Mouse (Mus musculus) thymus, adult 2 months (tissue): ENCODE measurements at regions not wholly inside any gene's neighbourhood (a gene's known extent, or its start where the extent isn't known, plus 50 kb on each side); places are given as distances from the start of the nearest gene placed in this dataset.

Experiments
- DNase-seq: peaks from one replicate; pipeline ENCODE4 v3.0.0; 2021
- H3K27ac ChIP-seq: fragments of 200-500 bp; 2 replicates; pipeline ENCODE4 v1.5.1; 2012; ENCODE audit warnings: low read length, control low read depth; ENCODE audit not compliant: control insufficient read depth, insufficient read depth
- H3K27me3 ChIP-seq: fragments of 200-500 bp; 2 replicates; pipeline ENCODE4 v1.6.1; 2012; ENCODE audit warnings: mild to moderate bottlenecking, low read length, moderate library complexity, mixed read lengths; ENCODE audit not compliant: control insufficient read depth, insufficient read depth
- H3K36me3 ChIP-seq: fragments of 200-500 bp; 2 replicates; pipeline ENCODE4 v1.6.1; 2012; ENCODE audit warnings: mild to moderate bottlenecking, low read length, moderate library complexity; ENCODE audit not compliant: control insufficient read depth, insufficient read depth
- H3K4me1 ChIP-seq: fragments of 200-500 bp; replicated peaks from 2 replicates; pipeline ENCODE4 v1.6.1; 2012; ENCODE audit warnings: low read length; ENCODE audit not compliant: control insufficient read depth, insufficient read depth
- H3K4me3 ChIP-seq: fragments of 200-500 bp; 2 replicates; pipeline ENCODE4 v1.5.1; 2012; ENCODE audit warnings: mild to moderate bottlenecking, low read length, control low read depth, moderate library complexity; ENCODE audit not compliant: control insufficient read depth, insufficient read depth
- CTCF ChIP-seq: fragments of 200-500 bp; IDR thresholded peaks from 2 replicates; pipeline ENCODE4 v1.5.1; 2012; ENCODE audit warnings: mild to moderate bottlenecking, control low read depth, low read length, moderate library complexity, borderline replicate concordance; ENCODE audit not compliant: control insufficient read depth, poor library complexity, insufficient read depth; ENCODE audit errors: extremely low read depth
- POLR2A ChIP-seq: fragments of 200-500 bp; IDR thresholded peaks from 2 replicates; pipeline ENCODE4 v1.6.1; 2012; ENCODE audit warnings: mild to moderate bottlenecking, low read length, control low read depth, moderate library complexity; ENCODE audit not compliant: control insufficient read depth, poor library complexity, insufficient read depth; ENCODE audit errors: extremely low read depth
- WGBS: fragments of 180-500 bp; shearing (Covaris S2); methylation state at CpG from one replicate; pipeline ENCODE4 v1.1.7; 2018; 5-methylcytosine and 5-hydroxymethylcytosine counted together

- Histone ChIP-seq H3K27me3 (no peaks in the 10 kb centered on the region), H3K4me1 (no peaks in the 10 kb centered on the region), H3K27ac (no peak overlapping the region), H3K4me3 (no peak overlapping the region), H3K36me3 (no peaks in the 10 kb centered on the region)
- WGBS: 91% methylated on average over 4 of the region's 4 CpGs
- no peak for TF ChIP-seq CTCF
- no peak for TF ChIP-seq POLR2A
- DNase-seq: no peak
Measured at GRCm38 (mm10) chr6:84430146-84430545, 163.6 kb downstream of the Cyp26b1 start.

GRCm38 (mm10) chr6:84429247-84429646 lies 164.5 kb downstream of the Cyp26b1 start:
- WGBS: 56% methylated on average over 8 of the region's 8 CpGs
- DNase-seq: no peak

GRCm38 (mm10) chr6:84426691-84427090 lies 167.0 kb downstream of the Cyp26b1 start:
- Histone ChIP-seq H3K4me3 (no peak overlapping the region), H3K27me3 (no peaks in the 10 kb centered on the region), H3K36me3 (no peaks in the 10 kb centered on the region), H3K4me1 (no peaks in the 10 kb centered on the region), H3K27ac (no peak overlapping the region)
- no peak for DNase-seq
- no peak for TF ChIP-seq POLR2A
- no peak for TF ChIP-seq CTCF
- 93% methylated on average over 8 of the region's 8 CpGs for WGBS

More at GRCm38 (mm10) chr6:84429247-84429646, 164.5 kb downstream of the Cyp26b1 start:
- no peaks in the 10 kb centered on the region for H3K4me1 ChIP-seq
- H3K36me3 ChIP-seq: no peaks in the 10 kb centered on the region
- no peak overlapping the region for H3K27ac ChIP-seq
- no peaks in the 10 kb centered on the region for H3K27me3 ChIP-seq
- TF ChIP-seq POLR2A (no peak), CTCF (no peak)
- no peak overlapping the region for H3K4me3 ChIP-seq

- Histone ChIP-seq H3K27ac (no peak overlapping the region), H3K27me3 (no peaks in the 10 kb centered on the region), H3K36me3 (no peaks in the 10 kb centered on the region), H3K4me3 (no peak overlapping the region), H3K4me1 (no peaks in the 10 kb centered on the region)
- TF ChIP-seq POLR2A (no peak), CTCF (no peak)
- no peak for DNase-seq
- WGBS: 47% methylated on average over 4 of the region's 4 CpGs
Measured at GRCm38 (mm10) chr6:84425823-84426222, 167.9 kb downstream of the Cyp26b1 start.

- Histone ChIP-seq H3K36me3 (no peaks in the 10 kb centered on the region), H3K27ac (no peak overlapping the region), H3K27me3 (no peaks in the 10 kb centered on the region), H3K4me3 (no peak overlapping the region), H3K4me1 (no peaks in the 10 kb centered on the region)
- DNase-seq: no peak
- TF ChIP-seq POLR2A: no peak
- TF ChIP-seq CTCF: no peak
- WGBS: 33% methylated on average over 3 of the region's 3 CpGs
Measured at GRCm38 (mm10) chr6:84422946-84423345, 170.8 kb downstream of the Cyp26b1 start.

GRCm38 (mm10) chr6:84419691-84420090 lies 174.0 kb downstream of the Cyp26b1 start:
- DNase-seq: no peak
- Histone ChIP-seq H3K4me1 (no peaks in the 10 kb centered on the region), H3K4me3 (no peak overlapping the region), H3K36me3 (no peaks in the 10 kb centered on the region), H3K27ac (no peak overlapping the region), H3K27me3 (no peaks in the 10 kb centered on the region)
- no peak for TF ChIP-seq POLR2A
- no peak for TF ChIP-seq CTCF
- 77% methylated on average over 2 of the region's 2 CpGs for WGBS

GRCm38 (mm10) chr6:84419281-84419680 lies 174.4 kb downstream of the Cyp26b1 start:
- DNase-seq: no peak
- Histone ChIP-seq H3K4me3 (no peak overlapping the region), H3K36me3 (no peaks in the 10 kb centered on the region), H3K27me3 (no peaks in the 10 kb centered on the region), H3K27ac (no peak overlapping the region), H3K4me1 (no peaks in the 10 kb centered on the region)
- TF ChIP-seq CTCF: no peak
- TF ChIP-seq POLR2A: no peak
- 69% methylated on average over 2 of the region's 2 CpGs for WGBS
